Mouse (Mus musculus) kidney, embryonic 15.5 days (tissue): ENCODE results near the gene Rpp25l. TPM values are rescaled to one million over a fixed set of nuclear protein-coding genes. Genes with fewer than 3 reads are reported as not detected.

Experiments
- ATAC-seq: fragments of 200-750 bp; cut with Nextera tagmentation; replicated peaks from 2 replicates; pipeline ENCODE4 v1.8.0; 2017; ENCODE audit warnings: moderate TSS enrichment; ENCODE audit not compliant: low FRiP score
- H3K27ac ChIP-seq: fragments of 300-500 bp; sonication (generic); 2 replicates; pipeline ENCODE4 v1.5.1; 2015; ENCODE audit warnings: mild to moderate bottlenecking, inconsistent platforms
- H3K27me3 ChIP-seq: fragments of 300-500 bp; sonication (generic); 2 replicates; pipeline ENCODE4 v1.6.1; 2015; ENCODE audit warnings: inconsistent platforms
- H3K36me3 ChIP-seq: fragments of 300-500 bp; sonication (generic); 2 replicates; pipeline ENCODE4 v1.6.1; 2015; ENCODE audit warnings: inconsistent platforms
- H3K4me1 ChIP-seq: fragments of 300-500 bp; sonication (generic); 2 replicates; pipeline ENCODE4 v1.6.1; 2015; ENCODE audit warnings: inconsistent platforms
- H3K4me2 ChIP-seq: fragments of 300-500 bp; sonication (generic); 2 replicates; pipeline ENCODE4 v1.6.1; 2015; ENCODE audit warnings: moderate library complexity, mild to moderate bottlenecking, inconsistent platforms
- H3K4me3 ChIP-seq: fragments of 300-500 bp; sonication (generic); replicated peaks from 2 replicates; pipeline ENCODE4 v1.5.1; 2015; ENCODE audit warnings: mild to moderate bottlenecking, inconsistent platforms
- H3K9ac ChIP-seq: fragments of 300-500 bp; sonication (generic); 2 replicates; pipeline ENCODE4 v1.6.1; 2015; ENCODE audit warnings: mild to moderate bottlenecking, inconsistent platforms
- H3K9me3 ChIP-seq: fragments of 300-500 bp; sonication (generic); replicated peaks from 2 replicates; pipeline ENCODE4 v1.6.1; 2016; ENCODE audit warnings: inconsistent platforms
- WGBS: fragments of 180-500 bp; shearing (Covaris S2); methylation state at CpG from one replicate; pipeline ENCODE4 v1.1.7; 2015; ENCODE audit warnings: mixed read lengths; 5-methylcytosine and 5-hydroxymethylcytosine counted together
- polyA plus RNA-seq: library from polyadenylated mRNA; unstranded; fragments of >200 nt; fragmentation: Nextera tagmentation; extraction: Ambion mirVana; gene quantifications from 2 replicates; pipeline ENCODE4 v1.2.1, GENCODE M21; 2015

Rpp25l gene
- polyA plus RNA-seq, 1 experiment from 2014 or later = 83.6 TPM

GRCm38 (mm10) chr4:41676248-41677005, 36.9 kb downstream of the Rpp25l start:
- H3K4me3 ChIP-seq = no peak overlapping the region
- H3K9me3 ChIP-seq = no peaks in the 10 kb centered on the region
- WGBS = 44% methylated on average over 17 of the region's 17 CpGs
- peaks cover 7% of the 10 kb centered on the region; the same call in 1 of the 2 replicates for H3K27me3 ChIP-seq
- peak; percentile 5; the same call in 1 of the 2 replicates for ATAC-seq
- no peak overlapping the region for H3K4me2 ChIP-seq
- H3K9ac ChIP-seq = no peak overlapping the region
- peaks cover 84% of the 10 kb centered on the region for H3K4me1 ChIP-seq
- no peaks in the 10 kb centered on the region; the same call in 1 of the 2 replicates for H3K36me3 ChIP-seq
- peak overlapping the region; percentile 61; the same call in 1 of the 2 replicates for H3K27ac ChIP-seq

- no peak overlapping the region for H3K4me2 ChIP-seq
- peaks cover 22% of the 10 kb centered on the region for H3K36me3 ChIP-seq
- H3K9me3 ChIP-seq = no peaks in the 10 kb centered on the region
- H3K4me1 ChIP-seq = peaks cover 70% of the 10 kb centered on the region
- H3K27ac ChIP-seq = no peak overlapping the region
- ATAC-seq = no peak
- H3K9ac ChIP-seq = no peak overlapping the region
- no peak overlapping the region for H3K4me3 ChIP-seq
- WGBS = 67% methylated on average over 19 of the region's 19 CpGs
- H3K27me3 ChIP-seq = peaks cover 9% of the 10 kb centered on the region; the same call in 1 of the 2 replicates
These were observed 40.1 kb downstream of the Rpp25l start for GRCm38 (mm10) chr4:41673186-41673585.

- H3K4me1 ChIP-seq = peaks cover 63% of the 10 kb centered on the region
- no peak overlapping the region for H3K9ac ChIP-seq
- H3K4me2 ChIP-seq = 0 out of 2 replicates have a peak overlapping the region, but pooled peaks have one; percentile 2
- 22% methylated on average over 8 of the region's 8 CpGs for WGBS
- peaks cover 22% of the 10 kb centered on the region for H3K36me3 ChIP-seq
- H3K9me3 ChIP-seq = no peaks in the 10 kb centered on the region
- no peak overlapping the region for H3K4me3 ChIP-seq
- H3K27ac ChIP-seq = peak overlapping the region; percentile 28; the same call in 1 of the 2 replicates
- H3K27me3 ChIP-seq = peaks cover 9% of the 10 kb centered on the region; the same call in 1 of the 2 replicates
- peak; percentile 26 for ATAC-seq
These were observed 40.8 kb downstream of the Rpp25l start for GRCm38 (mm10) chr4:41672522-41672963.

GRCm38 (mm10) chr4:41671963-41672480, 41.3 kb downstream of the Rpp25l start:
- H3K36me3 ChIP-seq = peaks cover 22% of the 10 kb centered on the region
- no peak overlapping the region for H3K4me3 ChIP-seq
- H3K9ac ChIP-seq = no peak overlapping the region
- H3K27me3 ChIP-seq = peaks cover 9% of the 10 kb centered on the region; the same call in 1 of the 2 replicates
- H3K27ac ChIP-seq = peak overlapping the region; percentile 28; the same call in 1 of the 2 replicates
- peaks cover 60% of the 10 kb centered on the region for H3K4me1 ChIP-seq
- H3K9me3 ChIP-seq = no peaks in the 10 kb centered on the region
- 10% methylated on average over 8 of the region's 8 CpGs for WGBS
- peak; percentile 12; the same call in 1 of the 2 replicates for ATAC-seq
- peak overlapping the region; percentile 2; the same call in 1 of the 2 replicates for H3K4me2 ChIP-seq

- Histone ChIP-seq H3K27ac (0 out of 2 replicates have a peak overlapping the region, but pooled peaks have one; percentile 28), H3K4me1 (peaks cover 60% of the 10 kb centered on the region), H3K4me3 (no peak overlapping the region), H3K27me3 (0 out of 2 replicates have a peak, but pooled peaks cover 6% of the 10 kb centered on the region), H3K36me3 (peaks cover 22% of the 10 kb centered on the region), H3K4me2 (no peak overlapping the region; the same call in 1 of the 2 replicates), H3K9me3 (no peaks in the 10 kb centered on the region), H3K9ac (no peak overlapping the region)
- WGBS = 19% methylated on average over 5 of the region's 5 CpGs
- peak; percentile 23; the same call in 1 of the 2 replicates for ATAC-seq
These were observed 41.8 kb downstream of the Rpp25l start for GRCm38 (mm10) chr4:41671500-41671899.

- Histone ChIP-seq H3K27me3 (0 out of 2 replicates have a peak, but pooled peaks cover 6% of the 10 kb centered on the region), H3K27ac (no peak overlapping the region), H3K4me2 (no peak overlapping the region), H3K4me1 (peaks cover 58% of the 10 kb centered on the region), H3K36me3 (peaks cover 22% of the 10 kb centered on the region), H3K4me3 (no peak overlapping the region), H3K9ac (no peak overlapping the region), H3K9me3 (no peaks in the 10 kb centered on the region)
- WGBS = 86% methylated on average over 18 of the region's 18 CpGs
- ATAC-seq = no peak
These were observed 42.5 kb downstream of the Rpp25l start for GRCm38 (mm10) chr4:41670836-41671235.

GRCm38 (mm10) chr4:41666646-41667045, 46.7 kb downstream of the Rpp25l start:
- peak overlapping the region; percentile 78 for H3K27ac ChIP-seq
- peaks cover 72% of the 10 kb centered on the region for H3K4me1 ChIP-seq
- no peaks in the 10 kb centered on the region for H3K9me3 ChIP-seq
- H3K4me2 ChIP-seq = no peak overlapping the region
- peaks cover 22% of the 10 kb centered on the region for H3K36me3 ChIP-seq
- WGBS = 46% methylated on average over 11 of the region's 11 CpGs
- no peak for ATAC-seq
- no peak overlapping the region for H3K4me3 ChIP-seq
- peaks cover 19% of the 10 kb centered on the region for H3K27me3 ChIP-seq
- no peak overlapping the region for H3K9ac ChIP-seq

GRCm38 (mm10) chr4:41665009-41665675, 48.2 kb downstream of the Rpp25l start:
- peak; percentile 69 for ATAC-seq
- peak overlapping the region; percentile 91 for H3K27ac ChIP-seq
- peak overlapping the region; percentile 30 for H3K4me2 ChIP-seq
- H3K36me3 ChIP-seq = peaks cover 14% of the 10 kb centered on the region
- H3K27me3 ChIP-seq = peaks cover 21% of the 10 kb centered on the region
- H3K4me1 ChIP-seq = peaks cover 73% of the 10 kb centered on the region
- no peak overlapping the region for H3K4me3 ChIP-seq
- WGBS = 4% methylated on average over 6 of the region's 8 CpGs
- H3K9ac ChIP-seq = peak overlapping the region; percentile 10; the same call in 1 of the 2 replicates
- no peaks in the 10 kb centered on the region for H3K9me3 ChIP-seq

GRCm38 (mm10) chr4:41664533-41664932, 48.8 kb downstream of the Rpp25l start:
- peak overlapping the region; percentile 30 for H3K4me2 ChIP-seq
- peaks cover 75% of the 10 kb centered on the region for H3K4me1 ChIP-seq
- ATAC-seq = peak; percentile 63

GRCm38 (mm10) chr4:41663614-41664013, 49.7 kb downstream of the Rpp25l start:
- 16% methylated on average over 9 of the region's 9 CpGs for WGBS
- 0 out of 2 replicates have a peak overlapping the region, but pooled peaks have one; percentile 10 for H3K4me2 ChIP-seq
- peak overlapping the region; percentile 91; the same call in 1 of the 2 replicates for H3K27ac ChIP-seq
- H3K36me3 ChIP-seq = no peaks in the 10 kb centered on the region
- peaks cover 21% of the 10 kb centered on the region for H3K27me3 ChIP-seq
- H3K9ac ChIP-seq = no peak overlapping the region
- H3K4me1 ChIP-seq = peaks cover 84% of the 10 kb centered on the region
- no peak overlapping the region for H3K4me3 ChIP-seq
- ATAC-seq = 0 out of 2 replicates have a peak, but pooled peaks have one; percentile 5
- H3K9me3 ChIP-seq = no peaks in the 10 kb centered on the region

More at GRCm38 (mm10) chr4:41664533-41664932, 48.8 kb downstream of the Rpp25l start:
- 12% methylated on average over 7 of the region's 7 CpGs for WGBS
- Histone ChIP-seq H3K27ac (peak overlapping the region; percentile 91), H3K9me3 (no peaks in the 10 kb centered on the region), H3K4me3 (no peak overlapping the region), H3K27me3 (peaks cover 21% of the 10 kb centered on the region), H3K9ac (0 out of 2 replicates have a peak overlapping the region, but pooled peaks have one; percentile 1), H3K36me3 (peaks cover 7% of the 10 kb centered on the region; the same call in 1 of the 2 replicates)

- H3K4me1 ChIP-seq = peaks cover 93% of the 10 kb centered on the region
- no peak overlapping the region for H3K27ac ChIP-seq
- 46% methylated on average over 11 of the region's 11 CpGs for WGBS
These were observed 50.6 kb downstream of the Rpp25l start for GRCm38 (mm10) chr4:41662723-41663122.

More at GRCm38 (mm10) chr4:41662723-41663122, 50.6 kb downstream of the Rpp25l start:
- no peak overlapping the region for H3K4me2 ChIP-seq
- peaks cover 21% of the 10 kb centered on the region for H3K27me3 ChIP-seq
- H3K4me3 ChIP-seq = no peak overlapping the region
- H3K9ac ChIP-seq = no peak overlapping the region
- no peak for ATAC-seq
- peaks cover 3% of the 10 kb centered on the region; the same call in 1 of the 2 replicates for H3K36me3 ChIP-seq
- no peaks in the 10 kb centered on the region for H3K9me3 ChIP-seq
